Mouse (Mus musculus) heart, postnatal 0 days (tissue): ENCODE data around the gene Zfp280c. TPM values are rescaled to one million over a fixed set of nuclear protein-coding genes. Genes with fewer than 3 reads are reported as not detected.

ENCODE experiments used
- ATAC-seq: fragments of 200-750 bp; cut with Nextera tagmentation; 2 replicates; pipeline ENCODE4 v1.8.0; 2017; ENCODE audit warnings: low read depth, moderate number of reproducible peaks, moderate library complexity; ENCODE audit not compliant: insufficient read depth
- DNase-seq: peaks from one replicate; pipeline ENCODE4 v3.0.0-alpha.2; 2016; ENCODE audit warnings: low spot score
- H3K27ac ChIP-seq: fragments of 300-500 bp; sonication (generic); 2 replicates; pipeline ENCODE4 v1.5.1; 2014; ENCODE audit warnings: low read depth, mild to moderate bottlenecking
- H3K27me3 ChIP-seq: fragments of 300-500 bp; sonication (generic); 2 replicates; pipeline ENCODE4 v1.6.1; 2014; ENCODE audit warnings: low read length, mixed read lengths; ENCODE audit not compliant: control insufficient read depth, insufficient read depth
- H3K36me3 ChIP-seq: fragments of 300-500 bp; sonication (generic); replicated peaks from 2 replicates; pipeline ENCODE4 v1.6.1; 2014; ENCODE audit warnings: low read length, mixed read lengths; ENCODE audit not compliant: control insufficient read depth, insufficient read depth
- H3K4me1 ChIP-seq: fragments of 300-500 bp; sonication (generic); 2 replicates; pipeline ENCODE4 v1.6.1; 2014; ENCODE audit warnings: antibody characterized with exemption; ENCODE audit not compliant: control insufficient read depth, insufficient read depth
- H3K4me2 ChIP-seq: fragments of 300-500 bp; sonication (generic); 2 replicates; pipeline ENCODE4 v1.6.1; 2014; ENCODE audit warnings: low read depth, mild to moderate bottlenecking, low read length, moderate library complexity
- H3K4me3 ChIP-seq: fragments of 300-500 bp; sonication (generic); 2 replicates; pipeline ENCODE4 v1.5.1; 2014; ENCODE audit warnings: low read depth, low read length
- H3K9ac ChIP-seq: fragments of 300-500 bp; sonication (generic); replicated peaks from 2 replicates; pipeline ENCODE4 v1.6.1; 2014; ENCODE audit warnings: low read depth, low read length, mixed read lengths
- H3K9me3 ChIP-seq: fragments of 300-500 bp; sonication (generic); replicated peaks from 2 replicates; pipeline ENCODE4 v1.6.1; 2016; ENCODE audit warnings: low read length; ENCODE audit not compliant: control insufficient read depth
- CTCF ChIP-seq: IDR thresholded peaks from 2 replicates; pipeline ENCODE4 v1.5.1; 2016; ENCODE audit warnings: antibody characterized with exemption, control low read depth, low read depth
- EP300 ChIP-seq: IDR thresholded peaks from 2 replicates; pipeline ENCODE4 v1.6.1; 2016; ENCODE audit warnings: antibody characterized with exemption, low read depth
- WGBS: fragments of 180-500 bp; shearing (Covaris S2); extraction: QIAGEN DNeasy Blood & Tissue Kit; methylation state at CpG from one replicate; pipeline ENCODE4 v1.1.7; 2014; 5-methylcytosine and 5-hydroxymethylcytosine counted together
- microRNA-seq: library from miRNA; unstranded; fragments of <30 nt; microRNA quantifications from one replicate; pipeline ENCODE4, GENCODE M21; 2016
- polyA plus RNA-seq: library from polyadenylated mRNA; unstranded; fragments of >200 nt; fragmentation: Nextera tagmentation; extraction: Ambion mirVana; gene quantifications from 2 replicates; pipeline ENCODE4 v1.2.1, GENCODE M21; 2015
- total RNA-seq: library from RNA; depleted of rRNA; stranded (reverse); fragments of >200 nt; gene quantifications from 2 replicates; pipeline ENCODE4 v1.2.3, GENCODE M21; 2014; ENCODE audit warnings: low replicate concordance; rRNA removed

The Zfp280c gene
- total and polyA plus RNA-seq, 2 experiments from 2014 or later, result 4.8 to 17.3 TPM

GRCm38 (mm10) chrX:48518808-48519548 lies 75.3 kb downstream of the Zfp280c start, which contains the start of gene Rab33a:
TSS of gene Rab33a (plus strand) at chrX:48519285.
- peak within 1 kb of the TSS; percentile 53 for H3K4me3 ChIP-seq
- ATAC-seq, result peak; percentile 48
- H3K36me3 ChIP-seq, result no peaks in the 10 kb centered on the region
- 19% methylated on average over 33 of the region's 33 CpGs for WGBS
- H3K27ac ChIP-seq, result no peak within 1 kb of the TSS
- no peak for DNase-seq
- H3K27me3 ChIP-seq, result no peaks in the 10 kb centered on the region
- H3K9me3 ChIP-seq, result no peaks in the 10 kb centered on the region
- no peaks in the 10 kb centered on the region for H3K4me1 ChIP-seq
- peak within 1 kb of the TSS; percentile 84 for H3K4me2 ChIP-seq
- H3K9ac ChIP-seq, result peak within 1 kb of the TSS; percentile 42
- no peak for TF ChIP-seq CTCF

- H3K9ac ChIP-seq, result peak overlapping the region; percentile 42; the same call in 1 of the 2 replicates
- no peaks in the 10 kb centered on the region for H3K9me3 ChIP-seq
- H3K27ac ChIP-seq, result no peak overlapping the region
- no peaks in the 10 kb centered on the region for H3K27me3 ChIP-seq
- ATAC-seq (no peak; the same call in 1 of the 2 replicates), DNase-seq (no peak)
- 34% methylated on average over 15 of the region's 15 CpGs for WGBS
- TF ChIP-seq EP300, result no peak
- TF ChIP-seq CTCF, result no peak
- H3K4me2 ChIP-seq, result peak overlapping the region; percentile 84
- peak overlapping the region; percentile 53 for H3K4me3 ChIP-seq
- H3K4me1 ChIP-seq, result no peaks in the 10 kb centered on the region
- H3K36me3 ChIP-seq, result no peaks in the 10 kb centered on the region
These were observed 76.0 kb downstream of the Zfp280c start for GRCm38 (mm10) chrX:48518211-48518807.

- Histone ChIP-seq H3K27ac (peak overlapping the region; percentile 81), H3K4me2 (peak overlapping the region; percentile 69), H3K9me3 (no peaks in the 10 kb centered on the region), H3K4me3 (peak overlapping the region; percentile 64), H3K9ac (peak overlapping the region; percentile 75), H3K4me1 (no peaks in the 10 kb centered on the region), H3K36me3 (no peaks in the 10 kb centered on the region), H3K27me3 (no peaks in the 10 kb centered on the region)
- TF ChIP-seq CTCF (no peak), EP300 (no peak)
- 18% methylated on average over 13 of the region's 13 CpGs for WGBS
- DNase-seq (no peak), ATAC-seq (0 out of 2 replicates have a peak, but pooled peaks have one; percentile 15)
These were observed 80.5 kb downstream of the Zfp280c start for GRCm38 (mm10) chrX:48513824-48514223.

DNA sequence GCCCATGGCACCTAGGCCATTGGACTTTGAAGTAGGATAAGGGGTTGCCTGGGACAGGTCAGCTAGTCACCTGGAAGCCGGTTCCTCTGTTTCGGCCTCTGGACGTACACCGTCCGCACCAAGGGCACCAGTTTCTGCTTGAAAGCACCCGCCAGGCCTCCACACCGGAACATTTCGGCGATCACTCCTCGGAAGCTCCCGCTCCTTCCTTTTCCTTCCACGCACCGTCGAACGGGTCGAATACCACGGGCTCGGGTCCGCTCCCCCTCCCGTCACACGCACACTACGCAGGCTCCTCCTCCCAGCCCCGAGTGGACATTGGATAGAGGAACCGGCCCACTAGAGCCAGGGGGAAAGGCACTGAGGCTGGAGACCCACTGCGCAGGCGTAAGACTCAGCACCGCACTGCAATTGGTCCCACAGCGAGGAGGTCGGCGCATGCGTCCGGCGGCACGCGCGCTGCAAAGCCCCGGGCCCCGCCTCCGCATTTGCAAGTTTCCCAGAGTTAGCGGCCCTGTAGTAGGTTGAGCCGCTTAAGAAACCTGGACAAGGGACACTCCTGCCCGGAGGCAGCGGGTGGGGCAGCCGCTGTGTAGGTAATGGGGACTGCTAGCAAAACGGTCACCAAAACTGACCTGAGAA lies 81.0 kb downstream of the Zfp280c start, which contains the start of gene Aifm1:
Gene Aifm1, minus strand, starts transcription at position 398 of the 642 bp plus-strand sequence.
- no peaks in the 10 kb centered on the region for H3K9me3 ChIP-seq
- DNase-seq (peak; percentile 88), ATAC-seq (peak; percentile 99)
- H3K27ac ChIP-seq, result peak within 1 kb of the TSS; percentile 81
- peak within 1 kb of the TSS; percentile 75 for H3K9ac ChIP-seq
- H3K4me1 ChIP-seq, result no peaks in the 10 kb centered on the region
- TF ChIP-seq EP300, result no peak
- TF ChIP-seq CTCF, result no peak
- no peaks in the 10 kb centered on the region for H3K36me3 ChIP-seq
- peak within 1 kb of the TSS; percentile 69 for H3K4me2 ChIP-seq
- H3K27me3 ChIP-seq, result no peaks in the 10 kb centered on the region
- WGBS, result 16% methylated on average over 44 of the region's 45 CpGs
- peak within 1 kb of the TSS; percentile 64 for H3K4me3 ChIP-seq

DNA sequence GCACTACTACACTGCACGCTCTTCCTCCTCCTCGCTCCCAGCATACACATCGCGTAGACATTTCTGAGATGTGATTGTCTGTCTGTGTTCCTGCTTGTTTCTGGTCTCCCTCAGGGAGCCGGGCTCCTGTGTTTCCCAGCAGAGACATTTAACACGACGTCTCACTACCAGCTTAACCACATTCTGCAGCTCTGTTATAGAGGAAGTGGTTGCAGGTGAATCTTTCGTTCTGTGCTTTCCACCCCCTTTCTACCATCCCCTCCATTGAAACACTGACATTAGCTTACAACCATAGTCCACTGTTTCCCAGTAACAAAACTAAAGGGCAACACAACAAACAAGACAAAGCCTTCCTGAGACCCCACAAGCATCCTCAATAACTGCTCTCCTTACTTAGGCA lies 100.5 kb downstream of the Zfp280c start:
- no peaks in the 10 kb centered on the region for H3K9me3 ChIP-seq
- no peak for TF ChIP-seq CTCF
- no peak for TF ChIP-seq EP300
- peaks cover 27% of the 10 kb centered on the region for H3K36me3 ChIP-seq
- H3K9ac ChIP-seq, result no peak overlapping the region
- ATAC-seq (no peak), DNase-seq (no peak)
- 87% methylated on average over 8 of the region's 8 CpGs for WGBS
- H3K27ac ChIP-seq, result no peak overlapping the region
- H3K4me2 ChIP-seq, result no peak overlapping the region
- H3K4me3 ChIP-seq, result no peak overlapping the region
- H3K27me3 ChIP-seq, result no peaks in the 10 kb centered on the region
- no peaks in the 10 kb centered on the region for H3K4me1 ChIP-seq

Small RNAs within 50 kb of the gene (microRNA-seq; reads per million reads assigned to microRNA genes)
- gene Gm27828, result not detected

Other genes with a start within 250 kb of the Zfp280c start
- 12.3 and 13.0 TPM in 2 replicates for gene Elf4, start 131.4 kb downstream of the Zfp280c start, total RNA-seq
- 4.1 and 4.6 TPM in 2 replicates for gene Elf4, start 131.4 kb downstream of the Zfp280c start, polyA plus RNA-seq
- gene Aifm1, start 80.9 kb downstream of the Zfp280c start, total RNA-seq, result 19.2 and 47.7 TPM in 2 replicates
- 120 and 127 TPM in 2 replicates for gene Aifm1, start 80.9 kb downstream of the Zfp280c start, polyA plus RNA-seq
- gene Rab33a, start 75.2 kb downstream of the Zfp280c start, total RNA-seq, result 2.7 and 5.6 TPM in 2 replicates
- 4.3 and 4.4 TPM in 2 replicates for gene Rab33a, start 75.2 kb downstream of the Zfp280c start, polyA plus RNA-seq
- gene Slc25a14, start 28.9 kb upstream of the Zfp280c start, total RNA-seq, result 2.5 TPM in 1 of 2 replicates, not detected in the other
- 5.5 and 5.7 TPM in 2 replicates for gene Slc25a14, start 28.9 kb upstream of the Zfp280c start, polyA plus RNA-seq
- not detected in 2 replicates for gene Gpr119, start 80.0 kb upstream of the Zfp280c start, total RNA-seq
- not detected in 2 replicates for gene Gpr119, start 80.0 kb upstream of the Zfp280c start, polyA plus RNA-seq
- 5.1 and 9.7 TPM in 2 replicates for gene Rbmx2, start 100.5 kb upstream of the Zfp280c start, total RNA-seq
- 9.9 and 10.8 TPM in 2 replicates for gene Rbmx2, start 100.5 kb upstream of the Zfp280c start, polyA plus RNA-seq